Mouse (Mus musculus): ENCODE results near the gene Oas1c. TPM values are rescaled to one million over a fixed set of nuclear protein-coding genes. Genes with fewer than 3 reads are reported as not detected.

The Oas1c gene
- polyA plus RNA-seq, 1 experiment from 2014 or later = 0.70 TPM

- no peak for DNase-seq (ENCODE audit: low spot score)
- Histone ChIP-seq H3K36me3 (ENCODE audit: control insufficient read depth, insufficient read depth, low read length) (no peaks in the 10 kb centered on the region), H3K4me1 (replicated peaks; ENCODE audit: control insufficient read depth, insufficient read depth, low read length) (no peaks in the 10 kb centered on the region), H3K27me3 (replicated peaks; ENCODE audit: control insufficient read depth, insufficient read depth, low read length) (no peaks in the 10 kb centered on the region), H3K27ac (ENCODE audit: low read depth) (no peak overlapping the region), H3K9me3 (ENCODE audit: control insufficient read depth, low read length) (no peaks in the 10 kb centered on the region), H3K9ac (ENCODE audit: low read length) (no peak overlapping the region), H3K4me2 (ENCODE audit: low read length) (no peak overlapping the region), H3K4me3 (ENCODE audit: low read depth, low read length) (no peak overlapping the region)
- no peak for ATAC-seq (replicated peaks; ENCODE audit: low FRiP score, low TSS enrichment, low read depth)
- 76% methylated on average over 5 of the region's 5 CpGs for WGBS
Observed at GRCm38 (mm10) chr5:120776801-120777200, 35.5 kb downstream of the Oas1c start.

GRCm38 (mm10) chr5:120775287-120775985 lies 36.9 kb downstream of the Oas1c start:
- H3K4me2 ChIP-seq (ENCODE audit: low read length) = no peak overlapping the region
- no peaks in the 10 kb centered on the region for H3K36me3 ChIP-seq (ENCODE audit: control insufficient read depth, insufficient read depth, low read length)
- H3K4me1 ChIP-seq (replicated peaks; ENCODE audit: control insufficient read depth, insufficient read depth, low read length) = no peaks in the 10 kb centered on the region
- H3K27ac ChIP-seq (ENCODE audit: low read depth) = no peak overlapping the region
- 72% methylated on average over 14 of the region's 14 CpGs for WGBS
- no peak overlapping the region for H3K9ac ChIP-seq (ENCODE audit: low read length)
- no peak for DNase-seq (ENCODE audit: low spot score)
- no peak for ATAC-seq (replicated peaks; ENCODE audit: low FRiP score, low TSS enrichment, low read depth)
- no peak overlapping the region for H3K4me3 ChIP-seq (ENCODE audit: low read depth, low read length)
- no peaks in the 10 kb centered on the region for H3K9me3 ChIP-seq (ENCODE audit: control insufficient read depth, low read length)
- no peaks in the 10 kb centered on the region for H3K27me3 ChIP-seq (replicated peaks; ENCODE audit: control insufficient read depth, insufficient read depth, low read length)

- Histone ChIP-seq H3K27me3 (replicated peaks; ENCODE audit: control insufficient read depth, insufficient read depth, low read length) (no peaks in the 10 kb centered on the region), H3K27ac (ENCODE audit: low read depth) (no peak overlapping the region), H3K4me3 (ENCODE audit: low read depth, low read length) (no peak overlapping the region), H3K36me3 (ENCODE audit: control insufficient read depth, insufficient read depth, low read length) (no peaks in the 10 kb centered on the region), H3K9me3 (ENCODE audit: control insufficient read depth, low read length) (no peaks in the 10 kb centered on the region), H3K4me2 (ENCODE audit: low read length) (no peak overlapping the region), H3K9ac (ENCODE audit: low read length) (no peak overlapping the region), H3K4me1 (replicated peaks; ENCODE audit: control insufficient read depth, insufficient read depth, low read length) (no peaks in the 10 kb centered on the region)
- ATAC-seq (replicated peaks; ENCODE audit: low FRiP score, low TSS enrichment, low read depth) (no peak), DNase-seq (ENCODE audit: low spot score) (no peak)
- 63% methylated on average over 3 of the region's 3 CpGs for WGBS
Observed at GRCm38 (mm10) chr5:120769396-120769795, 42.9 kb downstream of the Oas1c start.

- H3K27ac ChIP-seq (ENCODE audit: low read depth) = no peak overlapping the region
- no peak for ATAC-seq (replicated peaks; ENCODE audit: low FRiP score, low TSS enrichment, low read depth)
- no peaks in the 10 kb centered on the region; the same call in 1 of the 2 replicates for H3K27me3 ChIP-seq (replicated peaks; ENCODE audit: control insufficient read depth, insufficient read depth, low read length)
- no peak for DNase-seq (ENCODE audit: low spot score)
- H3K4me3 ChIP-seq (ENCODE audit: low read depth, low read length) = no peak overlapping the region
- 71% methylated on average over 8 of the region's 8 CpGs for WGBS
- H3K9me3 ChIP-seq (ENCODE audit: control insufficient read depth, low read length) = no peaks in the 10 kb centered on the region
- H3K36me3 ChIP-seq (ENCODE audit: control insufficient read depth, insufficient read depth, low read length) = no peaks in the 10 kb centered on the region
- no peak overlapping the region for H3K4me2 ChIP-seq (ENCODE audit: low read length)
- H3K4me1 ChIP-seq (replicated peaks; ENCODE audit: control insufficient read depth, insufficient read depth, low read length) = no peaks in the 10 kb centered on the region
- H3K9ac ChIP-seq (ENCODE audit: low read length) = no peak overlapping the region
Observed at GRCm38 (mm10) chr5:120765010-120765409, 47.3 kb downstream of the Oas1c start.

GRCm38 (mm10) chr5:120761901-120762300 lies 50.4 kb downstream of the Oas1c start:
- DNase-seq (ENCODE audit: low spot score) = no peak
- no peaks in the 10 kb centered on the region for H3K4me1 ChIP-seq (replicated peaks; ENCODE audit: control insufficient read depth, insufficient read depth, low read length)
- no peak overlapping the region for H3K9ac ChIP-seq (ENCODE audit: low read length)
- WGBS = 25% methylated on average over 6 of the region's 6 CpGs
- no peak overlapping the region for H3K4me3 ChIP-seq (ENCODE audit: low read depth, low read length)
- no peaks in the 10 kb centered on the region; the same call in 1 of the 2 replicates for H3K27me3 ChIP-seq (replicated peaks; ENCODE audit: control insufficient read depth, insufficient read depth, low read length)
- no peaks in the 10 kb centered on the region for H3K36me3 ChIP-seq (ENCODE audit: control insufficient read depth, insufficient read depth, low read length)
- H3K9me3 ChIP-seq (ENCODE audit: control insufficient read depth, low read length) = no peaks in the 10 kb centered on the region
- no peak overlapping the region for H3K4me2 ChIP-seq (ENCODE audit: low read length)
- no peak for ATAC-seq (replicated peaks; ENCODE audit: low FRiP score, low TSS enrichment, low read depth)
- no peak overlapping the region for H3K27ac ChIP-seq (ENCODE audit: low read depth)

GRCm38 (mm10) chr5:120754215-120754614 lies 58.1 kb downstream of the Oas1c start:
- ATAC-seq (replicated peaks; ENCODE audit: low FRiP score, low TSS enrichment, low read depth) = no peak

DNA sequence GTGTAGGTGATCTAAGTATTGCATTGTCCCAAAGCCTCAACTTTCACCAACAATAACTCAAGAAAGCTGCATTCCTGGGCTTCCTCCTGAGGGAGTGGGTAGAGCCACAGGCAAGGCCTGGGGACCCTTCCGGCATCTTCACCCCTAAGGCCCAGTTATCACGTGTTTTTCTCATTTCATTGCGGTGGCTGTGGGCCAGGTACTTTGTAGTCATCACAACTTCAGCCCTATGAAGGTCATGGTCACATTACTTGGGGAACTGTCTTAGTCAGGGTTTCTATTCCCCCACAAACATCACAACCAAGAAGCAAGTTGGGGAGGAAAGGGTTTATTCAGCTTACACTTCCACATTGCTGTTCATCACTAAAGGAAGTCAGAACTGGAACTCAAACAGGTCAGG lies 59.5 kb downstream of the Oas1c start:
- Histone ChIP-seq H3K9ac (ENCODE audit: low read length) (no peak overlapping the region), H3K36me3 (ENCODE audit: control insufficient read depth, insufficient read depth, low read length) (no peaks in the 10 kb centered on the region), H3K4me2 (ENCODE audit: low read length) (no peak overlapping the region), H3K27me3 (replicated peaks; ENCODE audit: control insufficient read depth, insufficient read depth, low read length) (no peaks in the 10 kb centered on the region), H3K4me1 (replicated peaks; ENCODE audit: control insufficient read depth, insufficient read depth, low read length) (no peaks in the 10 kb centered on the region), H3K9me3 (ENCODE audit: control insufficient read depth, low read length) (no peaks in the 10 kb centered on the region), H3K27ac (ENCODE audit: low read depth) (no peak overlapping the region), H3K4me3 (ENCODE audit: low read depth, low read length) (no peak overlapping the region)
- WGBS = 85% methylated on average over 3 of the region's 3 CpGs
- no peak for DNase-seq (ENCODE audit: low spot score)
- ATAC-seq (replicated peaks; ENCODE audit: low FRiP score, low TSS enrichment, low read depth) = no peak

More at GRCm38 (mm10) chr5:120754215-120754614, 58.1 kb downstream of the Oas1c start:
- Histone ChIP-seq H3K27me3 (replicated peaks; ENCODE audit: control insufficient read depth, insufficient read depth, low read length) (no peaks in the 10 kb centered on the region), H3K9me3 (ENCODE audit: control insufficient read depth, low read length) (no peaks in the 10 kb centered on the region), H3K4me2 (ENCODE audit: low read length) (no peak overlapping the region), H3K9ac (ENCODE audit: low read length) (no peak overlapping the region), H3K36me3 (ENCODE audit: control insufficient read depth, insufficient read depth, low read length) (no peaks in the 10 kb centered on the region), H3K27ac (ENCODE audit: low read depth) (no peak overlapping the region), H3K4me1 (replicated peaks; ENCODE audit: control insufficient read depth, insufficient read depth, low read length) (no peaks in the 10 kb centered on the region), H3K4me3 (ENCODE audit: low read depth, low read length) (no peak overlapping the region)
- DNase-seq (ENCODE audit: low spot score) = no peak
- 87% methylated on average over 4 of the region's 4 CpGs for WGBS

DNA sequence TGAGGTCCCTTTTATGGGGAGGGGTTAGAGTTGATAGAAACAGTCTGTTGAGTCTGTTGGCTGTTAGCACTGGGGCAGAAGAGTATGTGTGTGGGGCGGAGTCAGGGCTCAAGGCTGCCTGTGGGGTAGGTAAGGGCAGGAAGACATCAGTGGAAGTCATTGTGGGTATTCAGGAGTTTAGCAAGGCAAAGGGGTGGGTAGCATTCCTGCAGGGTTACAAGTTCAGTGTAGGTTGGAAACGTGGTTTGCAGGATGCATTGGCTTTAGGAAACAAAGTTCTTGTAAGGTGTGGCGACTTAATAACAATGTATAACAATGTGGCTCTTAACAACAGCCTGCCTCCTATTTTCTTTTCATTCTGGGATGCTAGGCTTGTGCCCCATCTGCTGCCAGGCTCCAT lies 61.1 kb downstream of the Oas1c start:
- no peak overlapping the region for H3K4me3 ChIP-seq (ENCODE audit: low read depth, low read length)
- no peaks in the 10 kb centered on the region for H3K4me1 ChIP-seq (replicated peaks; ENCODE audit: control insufficient read depth, insufficient read depth, low read length)
- no peaks in the 10 kb centered on the region for H3K9me3 ChIP-seq (ENCODE audit: control insufficient read depth, low read length)
- H3K27me3 ChIP-seq (replicated peaks; ENCODE audit: control insufficient read depth, insufficient read depth, low read length) = no peaks in the 10 kb centered on the region
- WGBS = 74% methylated on average over 3 of the region's 3 CpGs
- no peak overlapping the region for H3K9ac ChIP-seq (ENCODE audit: low read length)
- ATAC-seq (replicated peaks; ENCODE audit: low FRiP score, low TSS enrichment, low read depth) (no peak), DNase-seq (ENCODE audit: low spot score) (no peak)
- no peaks in the 10 kb centered on the region for H3K36me3 ChIP-seq (ENCODE audit: control insufficient read depth, insufficient read depth, low read length)
- H3K27ac ChIP-seq (ENCODE audit: low read depth) = no peak overlapping the region
- H3K4me2 ChIP-seq (ENCODE audit: low read length) = no peak overlapping the region
